Mouse (Mus musculus) MEL (cell line): ENCODE data around the gene Sf3b5.

ENCODE experiments used
- CTCF ChIP-seq, 3 experiments: IDR thresholded peaks in 2 of 3; conservative IDR thresholded peaks in 1 of 3; 2 replicates each; pipeline ENCODE4 v1.5.1; 2011 to 2012; ENCODE audit warnings: low read length in 3 of 3, low read depth in 2 of 3, mild to moderate bottlenecking in 2 of 3, improper control_type of control experiment in 1 of 3, inconsistent platforms in 1 of 3, mixed read lengths in 1 of 3, moderate library complexity in 1 of 3; ENCODE audit not compliant: control insufficient read depth in 1 of 3, insufficient read depth in 1 of 3, poor library complexity in 1 of 3, severe bottlenecking in 1 of 3
- ELF1 ChIP-seq: IDR thresholded peaks from 2 replicates; pipeline ENCODE4 v1.6.1; 2014; ENCODE audit warnings: low read depth, mild to moderate bottlenecking, inconsistent platforms, low read length, improper control_type of control experiment, moderate library complexity
- GATA1 ChIP-seq: IDR thresholded peaks from 2 replicates; pipeline ENCODE4 v1.6.1; 2011; ENCODE audit warnings: low read depth, low read length, improper control_type of control experiment
- KAT2A ChIP-seq: conservative IDR thresholded peaks from 2 replicates; pipeline ENCODE4 v1.6.1; 2012; ENCODE audit warnings: low read depth, low read length, improper control_type of control experiment, inconsistent platforms
- MEF2A ChIP-seq: IDR thresholded peaks from 2 replicates; pipeline ENCODE4 v1.6.1; 2014; ENCODE audit warnings: low read depth, mild to moderate bottlenecking, inconsistent platforms, low read length, improper control_type of control experiment; ENCODE audit not compliant: poor library complexity, insufficient replicate concordance, severe bottlenecking; ENCODE audit errors: extremely low read depth
- USF2 ChIP-seq, 2 experiments: IDR thresholded peaks; 2 replicates each; pipeline ENCODE4 v1.6.1; 2011 to 2012; ENCODE audit warnings: improper control_type of control experiment in 2 of 2, low read length in 2 of 2, borderline replicate concordance in 1 of 2, inconsistent platforms in 1 of 2, low read depth in 1 of 2, mild to moderate bottlenecking in 1 of 2; ENCODE audit not compliant: insufficient read depth in 1 of 2
- ZNF384 ChIP-seq: IDR thresholded peaks from 2 replicates; pipeline ENCODE4 v1.6.1; 2012; ENCODE audit warnings: low read depth, mild to moderate bottlenecking, inconsistent platforms, low read length, improper control_type of control experiment

GRCm38 (mm10) chr10:13028215-13028614 lies 23.1 kb downstream of the Sf3b5 start:
- no peak for TF ChIP-seq ZNF384
- no peak for TF ChIP-seq MEF2A
- no peak for TF ChIP-seq CTCF (IDR thresholded peaks at IDR 0.05 in 2 of 3, conservative IDR thresholded peaks at IDR 0.05 in 1 of 3; ENCODE audit: control insufficient read depth in 1 of 3, insufficient read depth in 1 of 3, low read depth in 2 of 3, low read length in 3 of 3, poor library complexity in 1 of 3, severe bottlenecking in 1 of 3)
- TF ChIP-seq GATA1, result no peak
- TF ChIP-seq ELF1, result no peak
- TF ChIP-seq KAT2A, result no peak
- TF ChIP-seq USF2 (IDR thresholded peaks at IDR 0.05; ENCODE audit: borderline replicate concordance in 1 of 2, insufficient read depth in 1 of 2, low read depth in 1 of 2, low read length in 2 of 2), result no peak
